Mouse (Mus musculus): ENCODE data around the gene Mdk. TPM values are rescaled to one million over a fixed set of nuclear protein-coding genes. Genes with fewer than 3 reads are reported as not detected.

The Mdk gene
- 1,127 and 1,214 TPM in 2 replicates for polyA plus RNA-seq (2014; fragmentation: Nextera tagmentation; extraction: Ambion mirVana)

GRCm38 (mm10) chr2:91932160-91932711 is at the start of gene Mdk:
Gene Mdk, minus strand, starts transcription at chr2:91932297.
- Histone ChIP-seq H3K36me3 (ENCODE audit: control insufficient read depth, insufficient read depth, low read length) (peaks cover 6% of the 10 kb centered on the region), H3K9ac (ENCODE audit: low read length) (peak within 1 kb of the TSS; percentile 99), H3K27ac (ENCODE audit: low read depth, low read length) (peak within 1 kb of the TSS; percentile 91), H3K4me1 (ENCODE audit: control insufficient read depth, insufficient read depth, low read length) (peaks cover 37% of the 10 kb centered on the region), H3K4me2 (ENCODE audit: low read depth) (peak within 1 kb of the TSS; percentile 66), H3K27me3 (ENCODE audit: control insufficient read depth, insufficient read depth, low read length) (no peaks in the 10 kb centered on the region), H3K9me3 (ENCODE audit: control insufficient read depth, low read length) (no peaks in the 10 kb centered on the region), H3K4me3 (ENCODE audit: low read depth, low read length) (peak within 1 kb of the TSS; percentile 79)
- 1% methylated on average over 14 of the region's 16 CpGs for WGBS
- peak; percentile 16 for ATAC-seq (ENCODE audit: insufficient read depth, low FRiP score, low TSS enrichment)
- DNase-seq (ENCODE audit: low spot score) = peak; percentile 72

DNA sequence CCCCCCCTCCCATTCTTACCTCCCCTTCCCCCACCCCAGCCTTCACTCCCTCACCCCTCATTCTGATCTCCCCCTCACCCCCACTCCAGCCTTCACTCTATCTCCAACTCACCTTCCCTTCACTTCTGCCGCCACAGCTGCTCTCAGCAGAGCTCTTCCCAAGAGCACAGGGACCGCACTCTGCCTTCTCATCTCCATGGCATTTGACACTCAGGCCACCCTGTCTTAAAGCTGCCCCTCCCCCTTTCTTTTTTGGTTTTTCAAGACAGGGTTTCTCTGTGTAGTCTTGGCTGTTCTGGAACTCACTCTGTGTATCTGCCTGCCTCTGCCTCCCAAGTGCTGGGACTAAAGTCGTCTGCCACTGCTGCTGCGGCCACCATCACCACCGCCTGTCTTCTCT is 48.7 kb upstream of the Mdk start:
- 31% methylated on average over 5 of the region's 5 CpGs for WGBS
- Histone ChIP-seq H3K4me1 (ENCODE audit: control insufficient read depth, insufficient read depth, low read length) (peaks cover 32% of the 10 kb centered on the region), H3K36me3 (ENCODE audit: control insufficient read depth, insufficient read depth, low read length) (no peaks in the 10 kb centered on the region), H3K27me3 (ENCODE audit: control insufficient read depth, insufficient read depth, low read length) (peaks cover 12% of the 10 kb centered on the region), H3K9ac (ENCODE audit: low read length) (no peak overlapping the region), H3K4me2 (ENCODE audit: low read depth) (no peak overlapping the region), H3K4me3 (ENCODE audit: low read depth, low read length) (no peak overlapping the region), H3K9me3 (ENCODE audit: control insufficient read depth, low read length) (no peaks in the 10 kb centered on the region), H3K27ac (ENCODE audit: low read depth, low read length) (no peak overlapping the region)
- no peak for ATAC-seq (ENCODE audit: insufficient read depth, low FRiP score, low TSS enrichment)
- DNase-seq (ENCODE audit: low spot score) = no peak

DNA sequence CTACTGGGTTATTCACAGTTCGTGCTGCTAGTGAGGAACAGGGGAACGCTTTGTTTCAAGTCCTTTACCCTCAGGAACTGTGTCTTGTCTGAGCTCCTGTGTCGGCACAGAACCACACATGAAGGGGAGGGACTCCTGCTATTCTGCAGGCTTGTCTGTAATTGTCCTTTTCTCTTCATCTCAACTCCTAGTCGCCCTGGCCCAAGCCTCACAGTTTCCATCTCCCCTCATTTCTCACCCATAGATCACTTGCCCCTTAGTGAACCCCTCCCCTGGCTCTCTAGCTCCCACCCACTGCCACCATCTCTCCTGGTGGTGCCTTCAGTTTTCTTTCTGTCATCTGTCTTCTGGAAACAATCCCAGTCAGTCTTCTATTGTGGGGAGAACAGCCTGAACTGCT is 48.1 kb upstream of the Mdk start:
- peaks cover 18% of the 10 kb centered on the region for H3K27me3 ChIP-seq (ENCODE audit: control insufficient read depth, insufficient read depth, low read length)
- 6% methylated on average over 4 of the region's 4 CpGs for WGBS
- H3K9me3 ChIP-seq (ENCODE audit: control insufficient read depth, low read length) = no peaks in the 10 kb centered on the region
- H3K36me3 ChIP-seq (ENCODE audit: control insufficient read depth, insufficient read depth, low read length) = no peaks in the 10 kb centered on the region
- DNase-seq (ENCODE audit: low spot score) (peak; percentile 61), ATAC-seq (ENCODE audit: insufficient read depth, low FRiP score, low TSS enrichment) (peak; percentile 42)
- no peak overlapping the region for H3K4me3 ChIP-seq (ENCODE audit: low read depth, low read length)
- H3K4me2 ChIP-seq (ENCODE audit: low read depth) = no peak overlapping the region
- H3K9ac ChIP-seq (ENCODE audit: low read length) = no peak overlapping the region
- H3K4me1 ChIP-seq (ENCODE audit: control insufficient read depth, insufficient read depth, low read length) = peaks cover 37% of the 10 kb centered on the region
- no peak overlapping the region for H3K27ac ChIP-seq (ENCODE audit: low read depth, low read length)

DNA sequence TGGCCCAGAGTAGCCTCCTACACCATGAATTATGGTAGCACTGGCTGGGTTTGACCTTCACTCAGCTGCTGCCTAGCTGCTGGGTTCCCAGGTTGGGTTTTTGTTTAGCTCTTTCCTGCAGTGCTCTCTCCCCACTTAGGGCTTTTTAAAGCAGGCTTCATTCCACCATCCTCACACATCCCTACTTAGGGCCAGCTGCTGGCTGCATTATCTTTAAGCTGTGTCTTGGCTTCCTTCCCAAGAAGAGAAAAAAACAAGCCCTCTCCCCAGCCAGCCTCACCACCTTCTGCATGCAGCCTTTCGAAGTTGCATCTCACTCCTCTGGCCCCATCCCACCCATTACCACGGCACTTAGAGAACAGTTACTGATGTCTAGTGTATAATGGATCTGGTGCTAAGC is 46.5 kb upstream of the Mdk start:
- Histone ChIP-seq H3K27ac (ENCODE audit: low read depth, low read length) (no peak overlapping the region), H3K9ac (ENCODE audit: low read length) (no peak overlapping the region), H3K4me1 (ENCODE audit: control insufficient read depth, insufficient read depth, low read length) (peaks cover 26% of the 10 kb centered on the region), H3K27me3 (ENCODE audit: control insufficient read depth, insufficient read depth, low read length) (peaks cover 28% of the 10 kb centered on the region), H3K4me2 (ENCODE audit: low read depth) (no peak overlapping the region), H3K4me3 (ENCODE audit: low read depth, low read length) (no peak overlapping the region), H3K9me3 (ENCODE audit: control insufficient read depth, low read length) (no peaks in the 10 kb centered on the region), H3K36me3 (ENCODE audit: control insufficient read depth, insufficient read depth, low read length) (no peaks in the 10 kb centered on the region)
- no peak for DNase-seq (ENCODE audit: low spot score)
- WGBS = 24% methylated on average over 2 of the region's 2 CpGs
- no peak for ATAC-seq (ENCODE audit: insufficient read depth, low FRiP score, low TSS enrichment)

DNA sequence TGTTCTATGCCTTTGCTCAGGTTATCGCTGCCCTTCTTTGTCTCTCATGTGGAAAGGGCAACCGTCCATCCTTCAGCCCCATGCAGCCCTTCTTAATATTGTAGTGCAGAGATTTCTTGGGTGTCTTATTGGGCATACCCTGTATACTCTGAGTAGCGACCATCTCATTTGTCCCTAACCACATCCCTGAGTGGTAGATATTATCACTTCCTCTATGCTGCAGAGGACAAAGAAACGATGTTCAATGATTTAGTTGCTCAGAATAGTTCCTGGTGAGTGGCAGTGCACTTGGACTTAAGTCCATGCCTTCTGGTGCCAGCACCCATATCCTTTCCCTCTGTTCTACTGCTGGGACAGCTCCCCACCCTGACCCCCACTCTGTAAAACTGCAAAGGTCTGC is 45.9 kb upstream of the Mdk start:
- DNase-seq (ENCODE audit: low spot score) (no peak), ATAC-seq (ENCODE audit: insufficient read depth, low FRiP score, low TSS enrichment) (no peak)
- H3K9me3 ChIP-seq (ENCODE audit: control insufficient read depth, low read length) = no peaks in the 10 kb centered on the region
- H3K27me3 ChIP-seq (ENCODE audit: control insufficient read depth, insufficient read depth, low read length) = peaks cover 28% of the 10 kb centered on the region
- H3K36me3 ChIP-seq (ENCODE audit: control insufficient read depth, insufficient read depth, low read length) = no peaks in the 10 kb centered on the region
- peaks cover 26% of the 10 kb centered on the region for H3K4me1 ChIP-seq (ENCODE audit: control insufficient read depth, insufficient read depth, low read length)
- 82% methylated on average over 4 of the region's 4 CpGs for WGBS
- no peak overlapping the region for H3K9ac ChIP-seq (ENCODE audit: low read length)
- no peak overlapping the region for H3K4me2 ChIP-seq (ENCODE audit: low read depth)
- no peak overlapping the region for H3K4me3 ChIP-seq (ENCODE audit: low read depth, low read length)
- H3K27ac ChIP-seq (ENCODE audit: low read depth, low read length) = no peak overlapping the region

DNA sequence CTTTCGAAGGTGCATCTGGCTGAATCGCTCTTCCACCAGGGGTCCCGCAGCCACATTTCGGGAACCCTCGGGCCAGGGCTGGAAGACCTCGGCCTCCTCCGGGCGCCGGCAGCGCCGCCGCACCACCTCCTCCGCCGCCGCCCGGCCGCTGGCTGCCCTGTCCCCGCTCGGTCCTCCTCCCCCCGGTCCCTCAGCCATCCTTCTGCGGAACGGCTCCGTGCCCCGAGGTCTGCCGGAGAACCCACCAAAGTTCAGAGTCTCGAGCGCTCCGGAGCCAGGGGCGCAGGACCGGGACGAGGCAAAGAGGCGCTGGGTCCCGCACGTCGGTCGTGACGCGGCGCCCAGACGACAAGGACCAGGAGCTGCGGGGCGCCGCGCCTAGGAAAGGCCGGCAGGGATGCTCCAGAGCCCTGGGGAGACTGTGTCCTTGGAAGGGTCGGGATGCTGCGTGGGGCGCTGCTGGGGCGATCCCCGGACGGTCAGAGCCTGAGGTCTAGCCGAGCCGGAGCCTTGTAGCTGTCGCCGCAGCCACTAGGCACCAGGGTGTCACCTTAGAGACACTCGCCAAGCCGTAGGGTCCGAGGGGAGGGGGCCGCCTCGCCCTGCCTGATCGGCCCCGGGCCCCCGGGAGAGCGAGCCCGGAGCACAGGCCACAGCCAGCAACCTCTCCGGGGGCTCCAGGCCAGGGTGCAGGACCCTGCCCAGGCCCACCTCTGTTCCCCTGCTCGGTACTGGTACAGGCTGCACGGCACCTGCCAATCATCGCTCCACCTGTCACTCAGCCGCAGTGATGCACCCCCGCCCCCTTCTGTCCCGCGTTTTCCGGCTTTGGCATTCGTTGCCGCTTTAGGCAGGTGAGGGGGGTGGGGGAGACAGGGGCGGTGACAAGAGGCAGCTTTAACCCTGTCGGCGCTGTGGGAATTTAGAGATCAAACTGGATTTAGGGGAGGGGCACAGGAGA is 43.8 kb upstream of the Mdk start, which contains the start of gene Dgkz:
Gene Dgkz (minus strand): TSS at position 284 of the 961 bp plus-strand sequence.
- peaks cover 28% of the 10 kb centered on the region for H3K27me3 ChIP-seq (ENCODE audit: control insufficient read depth, insufficient read depth, low read length)
- peak within 1 kb of the TSS; percentile 37 for H3K4me3 ChIP-seq (ENCODE audit: low read depth, low read length)
- under 1% methylated on average over 74 of the region's 79 CpGs for WGBS
- H3K36me3 ChIP-seq (ENCODE audit: control insufficient read depth, insufficient read depth, low read length) = no peaks in the 10 kb centered on the region
- peak within 1 kb of the TSS; percentile 54 for H3K9ac ChIP-seq (ENCODE audit: low read length)
- H3K4me2 ChIP-seq (ENCODE audit: low read depth) = peak within 1 kb of the TSS; percentile 64
- no peaks in the 10 kb centered on the region for H3K9me3 ChIP-seq (ENCODE audit: control insufficient read depth, low read length)
- DNase-seq (ENCODE audit: low spot score) (peak; percentile 53), ATAC-seq (ENCODE audit: insufficient read depth, low FRiP score, low TSS enrichment) (0 out of 2 replicates have a peak, but pooled peaks have one; percentile 17)
- H3K27ac ChIP-seq (ENCODE audit: low read depth, low read length) = no peak within 1 kb of the TSS
- H3K4me1 ChIP-seq (ENCODE audit: control insufficient read depth, insufficient read depth, low read length) = peaks cover 34% of the 10 kb centered on the region

DNA sequence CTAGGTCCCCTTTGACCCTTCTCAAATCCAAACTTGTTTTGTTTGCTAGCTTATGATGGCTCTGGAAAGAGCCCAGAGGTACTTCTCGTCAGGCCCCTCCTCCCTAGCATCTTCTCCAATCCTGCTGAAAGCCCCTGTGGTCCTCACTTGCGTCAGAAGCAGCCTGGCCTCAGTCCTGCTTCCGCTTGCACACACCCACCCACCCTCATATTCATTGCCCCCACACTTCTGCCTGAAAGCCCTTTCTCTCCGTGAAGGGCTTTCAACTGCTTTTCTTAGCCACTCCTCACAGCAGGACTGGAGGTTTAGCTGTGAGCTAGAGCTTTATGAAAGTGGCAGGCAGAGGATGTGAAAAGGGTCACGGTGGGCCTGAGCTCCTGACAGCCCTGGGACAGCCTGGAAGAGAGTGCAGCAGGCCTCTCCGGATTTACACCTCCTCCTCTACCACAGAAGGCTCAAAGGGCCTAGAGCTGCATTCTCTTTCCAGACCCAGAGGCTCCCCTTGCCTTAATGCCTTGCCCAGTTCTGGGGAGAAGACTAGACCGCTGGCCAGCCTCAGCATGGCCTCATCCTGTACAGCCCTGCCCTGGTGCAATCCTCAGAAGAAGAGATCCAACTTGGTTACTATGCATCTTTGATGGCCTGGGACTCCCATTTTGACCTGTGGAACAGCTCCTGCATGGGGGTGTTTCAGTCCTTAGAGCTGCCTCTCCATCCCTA is 41.5 kb upstream of the Mdk start:
- Histone ChIP-seq H3K4me2 (ENCODE audit: low read depth) (no peak overlapping the region), H3K4me1 (ENCODE audit: control insufficient read depth, insufficient read depth, low read length) (peaks cover 23% of the 10 kb centered on the region), H3K9me3 (ENCODE audit: control insufficient read depth, low read length) (no peaks in the 10 kb centered on the region), H3K36me3 (ENCODE audit: control insufficient read depth, insufficient read depth, low read length) (no peaks in the 10 kb centered on the region), H3K27ac (ENCODE audit: low read depth, low read length) (no peak overlapping the region), H3K27me3 (ENCODE audit: control insufficient read depth, insufficient read depth, low read length) (peaks cover 32% of the 10 kb centered on the region), H3K4me3 (ENCODE audit: low read depth, low read length) (no peak overlapping the region), H3K9ac (ENCODE audit: low read length) (no peak overlapping the region)
- ATAC-seq (ENCODE audit: insufficient read depth, low FRiP score, low TSS enrichment) = no peak
- WGBS = 18% methylated on average over 7 of the region's 7 CpGs
- DNase-seq (ENCODE audit: low spot score) = no peak

DNA sequence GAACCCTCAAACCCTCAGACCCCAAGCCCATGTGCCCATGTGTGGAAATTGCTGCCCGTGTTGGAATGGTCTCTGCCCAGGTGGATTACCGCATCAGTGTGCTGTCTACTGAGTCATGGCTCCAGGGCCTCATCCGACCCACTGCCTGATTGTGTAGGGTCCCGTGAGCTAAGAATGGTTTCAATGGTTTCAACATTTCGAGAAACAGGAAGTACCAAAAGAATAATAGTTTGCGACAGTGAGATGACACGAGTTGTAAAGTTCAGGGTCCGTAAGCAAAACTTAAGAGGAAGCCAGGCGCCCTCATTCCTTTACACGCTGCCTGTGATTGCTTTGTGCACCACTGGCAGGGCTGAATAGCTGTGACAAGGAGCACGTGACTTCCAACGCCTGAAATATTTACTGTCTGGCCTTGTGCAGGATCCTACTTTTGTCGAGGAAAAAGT is 40.0 kb upstream of the Mdk start:
- ATAC-seq (ENCODE audit: insufficient read depth, low FRiP score, low TSS enrichment) (peak; percentile 76), DNase-seq (ENCODE audit: low spot score) (no peak)
- H3K4me1 ChIP-seq (ENCODE audit: control insufficient read depth, insufficient read depth, low read length) = peaks cover 23% of the 10 kb centered on the region
- H3K9me3 ChIP-seq (ENCODE audit: control insufficient read depth, low read length) = no peaks in the 10 kb centered on the region
- H3K36me3 ChIP-seq (ENCODE audit: control insufficient read depth, insufficient read depth, low read length) = no peaks in the 10 kb centered on the region
- no peak overlapping the region for H3K27ac ChIP-seq (ENCODE audit: low read depth, low read length)
- WGBS = 24% methylated on average over 13 of the region's 13 CpGs
- H3K9ac ChIP-seq (ENCODE audit: low read length) = no peak overlapping the region
- H3K4me3 ChIP-seq (ENCODE audit: low read depth, low read length) = no peak overlapping the region
- H3K4me2 ChIP-seq (ENCODE audit: low read depth) = no peak overlapping the region
- H3K27me3 ChIP-seq (ENCODE audit: control insufficient read depth, insufficient read depth, low read length) = peaks cover 32% of the 10 kb centered on the region

All from neural tube, embryonic 11.5 days (tissue).